Mouse (Mus musculus) common myeloid progenitor, adult 5-6 weeks (primary cell): Measurements from ENCODE around the gene Rbm15. TPM values are rescaled to one million over a fixed set of nuclear protein-coding genes. Genes with fewer than 3 reads are reported as not detected.
"Not testable (repeated sequence)": the region's sequence is repeated elsewhere in the genome, so short reads cannot be mapped to it uniquely, and the experiment has no call there.

Source experiments
- ATAC-seq: replicated peaks from 2 replicates; pipeline ENCODE4 v1.8.0; 2016; ENCODE audit warnings: low read depth, mild to moderate bottlenecking, moderate TSS enrichment, inconsistent platforms; ENCODE audit not compliant: poor library complexity, severe bottlenecking
- total RNA-seq: library from RNA; stranded (forward); fragments of 200-1000, 187-1606 nt; gene quantifications from 2 replicates; pipeline ENCODE4 v1.2.3, GENCODE M21; 2017

Gene Rbm15
- total RNA-seq, 1 experiment from 2014 or later, result 46.0 TPM

DNA sequence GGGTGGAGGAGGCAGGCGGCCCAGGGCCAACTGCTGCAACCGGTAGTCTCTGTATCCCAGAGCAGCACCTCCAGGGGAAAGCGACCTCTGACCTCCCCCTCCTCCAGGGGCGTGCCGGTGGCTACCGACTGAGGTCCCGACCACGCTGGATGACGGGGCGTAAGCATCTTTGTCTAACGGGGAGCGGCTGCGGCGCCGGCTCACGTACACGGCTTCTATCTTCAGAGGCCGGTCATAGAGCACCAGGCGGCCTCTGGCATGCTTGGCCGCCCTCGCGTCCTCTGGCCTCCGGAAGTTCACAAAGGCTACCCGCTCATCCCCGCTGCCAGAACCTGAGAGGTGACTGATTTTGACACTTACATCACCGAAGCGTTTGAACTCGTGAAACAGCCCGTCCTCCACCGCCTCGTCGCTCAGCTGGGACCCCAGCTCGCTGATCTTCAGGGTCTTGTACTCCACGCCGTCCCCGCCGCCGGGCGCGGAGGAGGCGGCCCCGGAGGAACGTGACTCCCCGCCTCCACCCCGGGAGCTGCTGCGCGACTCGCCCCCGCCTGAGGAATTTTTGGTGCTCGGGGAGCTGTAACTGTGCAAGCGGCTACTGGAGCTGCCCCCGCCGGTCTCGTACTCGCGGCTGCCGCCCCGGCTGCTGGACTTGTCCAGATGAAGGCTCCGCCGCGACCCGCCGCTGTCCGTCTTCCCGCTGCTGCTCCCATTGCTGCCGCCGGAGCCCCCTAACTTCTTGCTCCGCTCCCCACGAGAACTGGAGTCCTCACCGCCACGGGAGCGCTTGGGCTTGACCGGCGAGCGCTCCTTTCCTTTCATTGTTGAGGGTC lies 1.1 kb downstream of the Rbm15 start:
- no peak for ATAC-seq

GRCm38 (mm10) chr3:107331746-107332126 lies 1.7 kb downstream of the Rbm15 start:
- ATAC-seq, result no peak

DNA sequence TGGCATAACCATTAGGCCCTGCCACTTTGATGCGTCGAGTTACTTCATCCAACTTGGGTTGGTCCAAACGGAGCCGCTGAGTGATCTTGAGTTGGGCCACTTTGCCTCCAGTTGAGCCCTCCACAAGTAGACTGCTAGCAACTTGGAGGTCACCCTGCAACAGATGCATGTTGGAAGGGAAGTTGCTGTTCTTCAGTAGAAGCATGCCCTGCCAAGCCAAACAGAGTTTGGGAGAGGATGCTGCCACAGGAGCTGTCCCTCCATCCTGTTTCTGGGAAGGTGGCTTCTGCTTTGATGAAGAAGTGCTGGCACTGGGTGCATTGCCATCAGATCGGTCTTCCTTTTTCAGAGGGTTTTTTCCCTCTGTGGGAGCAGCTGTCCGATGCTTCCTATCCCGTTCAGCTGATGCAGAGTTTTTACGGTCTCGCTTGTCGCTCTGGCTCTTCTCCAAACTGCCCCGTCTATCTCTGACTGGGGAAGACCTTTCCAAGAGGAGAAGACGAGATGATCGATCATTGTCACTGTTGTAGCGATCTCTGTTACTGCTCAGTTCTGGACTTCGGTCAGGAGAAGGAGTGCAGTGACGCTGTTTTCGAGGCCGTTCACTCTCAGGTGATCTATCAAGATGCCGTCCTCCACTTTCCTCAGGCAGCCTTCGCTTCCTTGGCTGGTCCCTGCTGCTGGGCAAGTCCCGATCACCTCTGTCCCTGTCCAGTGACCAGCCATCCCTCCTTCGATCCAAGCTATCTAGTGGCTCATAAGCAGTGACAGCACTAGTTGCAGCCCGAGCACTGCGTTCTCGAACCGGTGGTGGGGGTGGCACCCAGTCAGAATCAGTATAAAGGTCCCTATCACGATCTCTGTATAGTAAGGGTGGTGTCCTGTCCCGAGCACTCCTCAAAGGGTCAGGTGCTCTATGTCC lies 2.7 kb downstream of the Rbm15 start:
- no peak for ATAC-seq

DNA sequence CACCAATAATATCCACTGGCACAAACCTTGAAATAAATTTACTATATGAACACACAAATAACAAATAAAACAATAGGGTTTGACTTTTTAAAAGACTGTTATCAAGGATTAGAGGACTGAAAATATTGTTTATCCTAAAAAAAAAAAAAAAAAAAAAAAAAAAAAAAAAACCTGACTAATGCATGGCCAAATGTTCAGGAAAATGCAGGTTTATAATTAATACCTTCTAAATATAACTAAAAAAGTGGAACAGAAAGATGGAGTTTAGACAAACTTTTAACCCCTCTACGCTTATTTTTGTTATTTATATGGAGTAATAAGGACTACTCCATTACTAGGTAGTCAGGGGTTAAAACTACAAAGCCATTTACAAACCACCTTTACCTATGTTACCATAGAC lies 7.0 kb downstream of the Rbm15 start:
- ATAC-seq, result no peak

DNA sequence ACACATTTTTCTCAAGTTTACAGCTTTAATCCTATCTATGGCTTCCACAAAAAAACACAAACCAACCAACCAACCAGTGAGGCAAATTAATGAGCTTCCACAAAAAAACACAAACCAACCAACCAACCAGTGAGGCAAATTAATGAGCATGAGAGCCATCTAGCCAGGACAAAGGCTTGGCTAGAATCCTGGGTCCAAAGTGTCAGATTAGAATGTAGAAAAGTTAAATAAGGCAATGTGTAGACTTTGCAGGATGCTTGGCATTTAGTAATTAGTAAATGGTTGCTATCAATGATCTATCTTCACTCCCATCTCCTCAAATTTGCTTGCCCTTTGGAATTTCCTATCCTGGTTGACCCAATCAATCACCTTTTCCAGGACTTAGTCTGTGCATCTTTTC lies 11.7 kb downstream of the Rbm15 start:
- ATAC-seq, result no peak

DNA sequence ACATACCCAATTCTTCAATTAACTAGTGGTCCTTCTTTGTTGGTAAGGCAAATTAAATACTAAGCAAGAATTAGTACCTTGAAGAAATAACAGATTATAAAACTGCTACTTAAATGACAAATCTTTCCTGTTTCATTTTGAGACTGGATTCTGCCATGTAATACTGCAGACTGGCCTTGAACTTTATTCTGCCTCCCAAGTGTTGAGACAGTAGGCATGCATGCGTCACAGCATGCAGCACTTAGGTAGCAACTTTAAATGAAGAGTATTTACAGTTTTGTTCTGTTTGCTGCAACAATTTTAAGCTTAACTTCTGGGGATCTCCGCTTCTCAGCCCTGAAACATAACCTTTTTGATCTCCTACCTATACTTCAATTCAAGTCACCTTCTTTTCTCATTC lies 12.3 kb downstream of the Rbm15 start:
- no peak for ATAC-seq

DNA sequence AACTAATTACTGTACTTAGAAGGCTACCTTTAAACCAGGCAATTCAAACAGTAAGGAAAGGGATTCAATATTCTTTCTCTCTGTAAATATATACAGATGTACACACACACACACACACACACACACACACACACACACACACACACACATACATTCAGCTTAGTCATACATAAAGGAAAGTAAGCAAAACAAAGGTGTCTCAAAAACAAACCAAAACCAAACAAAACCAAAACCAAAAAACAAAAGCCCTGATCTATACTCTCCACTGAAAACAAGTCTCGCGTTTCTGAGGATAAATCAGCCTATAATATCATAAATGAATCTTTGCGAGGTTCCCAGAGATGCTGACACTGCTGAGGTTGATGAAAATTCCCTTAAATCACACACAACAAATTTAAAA lies 16.1 kb downstream of the Rbm15 start:
- ATAC-seq, result no peak

DNA sequence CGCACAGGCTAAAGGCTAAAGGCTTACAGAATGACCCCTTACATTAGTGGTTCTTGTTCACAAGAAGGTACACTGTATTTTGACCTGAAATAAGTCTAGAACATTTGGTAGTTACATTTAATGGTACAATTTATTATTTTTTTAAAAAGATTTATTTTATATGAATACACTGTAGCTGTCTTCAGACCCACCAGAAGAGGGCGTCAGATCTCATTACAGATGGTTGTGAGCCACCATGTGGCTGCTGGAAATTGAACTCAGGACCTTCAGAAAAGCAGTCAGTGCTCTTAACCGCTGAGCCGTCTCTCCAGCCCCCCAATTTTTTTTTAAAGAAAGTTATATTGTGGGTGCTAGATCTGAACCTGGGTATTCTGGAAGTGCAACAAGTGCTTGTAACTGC lies 36.6 kb downstream of the Rbm15 start:
- not testable (repeated sequence) for ATAC-seq

DNA sequence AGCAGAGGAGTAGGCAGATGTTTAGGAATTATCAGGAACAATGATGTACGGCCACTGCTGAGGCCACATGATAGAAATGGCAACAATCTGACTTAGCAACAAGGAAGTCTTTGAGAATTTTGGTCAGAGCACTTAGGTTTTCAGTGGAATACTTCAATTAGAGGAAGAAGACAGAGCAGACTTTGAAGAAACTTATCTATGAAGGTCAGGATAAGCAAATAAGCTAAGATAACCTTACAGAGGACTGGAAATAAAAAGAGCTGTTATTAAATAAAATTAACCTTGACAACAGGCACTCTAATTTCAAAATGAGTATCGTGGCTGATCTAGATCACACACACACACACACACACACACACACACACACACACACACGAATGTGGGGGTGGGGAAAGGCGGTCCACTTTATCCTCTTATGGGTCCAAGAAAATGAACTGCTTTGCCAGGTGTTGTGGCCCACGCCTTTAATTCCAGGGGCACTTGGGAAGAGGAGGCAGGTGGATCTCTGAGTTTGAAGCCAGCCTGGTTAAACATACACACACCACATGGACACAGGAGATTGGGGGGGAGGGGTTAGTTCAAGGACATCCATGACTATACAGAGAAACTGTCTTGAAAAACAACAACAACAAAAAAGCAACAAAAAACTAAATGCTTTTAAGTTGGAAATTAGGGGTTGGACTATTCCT lies 37.7 kb downstream of the Rbm15 start:
- no peak for ATAC-seq

DNA sequence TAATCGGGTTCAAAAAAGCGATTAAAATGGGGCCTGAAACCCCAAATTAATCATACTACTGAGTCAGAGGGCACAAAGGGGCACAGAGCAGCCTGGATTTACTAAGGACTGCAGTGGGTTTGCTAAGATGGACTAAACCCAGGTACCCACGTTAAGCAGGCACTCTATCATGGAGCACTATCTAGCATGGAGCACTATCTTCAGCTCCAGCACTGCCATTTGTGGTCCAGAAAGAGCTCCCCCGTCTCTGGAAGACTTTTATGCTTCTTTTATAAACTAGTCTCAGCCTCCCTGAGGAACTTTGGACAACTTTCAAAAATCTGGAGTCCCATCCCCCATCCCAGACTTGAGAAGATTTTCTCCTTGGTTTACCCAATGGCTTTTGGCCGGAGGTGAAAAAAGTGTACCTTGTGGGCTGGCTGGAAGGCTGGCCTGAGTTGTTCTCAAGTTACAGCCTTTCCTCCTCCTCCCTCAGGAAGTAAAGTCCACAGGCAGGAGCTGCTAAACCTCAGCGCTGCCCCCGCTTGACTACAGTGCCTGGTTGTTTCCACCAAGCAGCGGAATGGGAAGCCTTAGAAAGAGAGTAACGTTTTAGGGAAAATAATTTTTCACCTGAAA lies 42.6 kb downstream of the Rbm15 start, which contains the start of gene Slc16a4:
Slc16a4 (plus strand) TSS at position 467 of the 618 bp plus-strand sequence.
- ATAC-seq, result peak; percentile 58

DNA sequence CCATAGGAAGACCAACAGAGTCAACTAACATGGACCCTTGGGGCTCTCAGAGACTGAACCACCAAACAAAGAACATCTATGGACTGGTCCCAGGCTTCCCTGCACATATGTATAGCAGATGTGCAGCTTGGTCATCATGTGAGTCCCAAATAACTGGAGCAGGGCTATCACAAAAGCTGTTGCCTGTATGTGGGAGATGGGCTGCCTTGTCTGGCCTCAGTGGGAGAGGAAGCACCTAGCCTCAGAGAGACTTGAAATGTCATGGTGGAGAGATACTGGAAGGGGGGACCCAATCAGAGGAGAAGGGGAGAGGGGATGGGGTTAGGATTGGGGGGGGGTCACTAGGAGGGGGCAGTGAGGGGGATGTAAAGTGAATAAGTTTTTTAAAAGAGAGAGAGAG lies 46.1 kb downstream of the Rbm15 start:
- no peak for ATAC-seq

DNA sequence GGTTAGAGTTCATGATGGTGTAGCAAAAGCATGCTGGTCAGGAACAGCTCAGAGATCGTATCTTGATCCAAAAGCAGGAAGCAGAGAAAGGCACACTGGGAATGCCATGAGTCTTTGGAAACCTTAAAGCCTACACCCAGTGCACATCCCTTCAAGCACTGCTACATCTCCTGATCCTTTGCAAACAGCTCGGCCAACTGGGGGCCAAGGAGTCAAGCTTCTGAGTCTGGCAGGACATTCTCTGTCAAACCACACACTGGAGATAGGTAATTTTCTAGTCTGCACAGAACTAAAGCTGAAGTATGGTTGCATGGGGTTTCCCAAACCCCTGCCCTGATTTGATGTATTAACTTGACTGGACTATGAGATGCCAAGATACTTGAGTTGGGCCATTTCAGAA lies 47.4 kb downstream of the Rbm15 start:
- ATAC-seq, result no peak

DNA sequence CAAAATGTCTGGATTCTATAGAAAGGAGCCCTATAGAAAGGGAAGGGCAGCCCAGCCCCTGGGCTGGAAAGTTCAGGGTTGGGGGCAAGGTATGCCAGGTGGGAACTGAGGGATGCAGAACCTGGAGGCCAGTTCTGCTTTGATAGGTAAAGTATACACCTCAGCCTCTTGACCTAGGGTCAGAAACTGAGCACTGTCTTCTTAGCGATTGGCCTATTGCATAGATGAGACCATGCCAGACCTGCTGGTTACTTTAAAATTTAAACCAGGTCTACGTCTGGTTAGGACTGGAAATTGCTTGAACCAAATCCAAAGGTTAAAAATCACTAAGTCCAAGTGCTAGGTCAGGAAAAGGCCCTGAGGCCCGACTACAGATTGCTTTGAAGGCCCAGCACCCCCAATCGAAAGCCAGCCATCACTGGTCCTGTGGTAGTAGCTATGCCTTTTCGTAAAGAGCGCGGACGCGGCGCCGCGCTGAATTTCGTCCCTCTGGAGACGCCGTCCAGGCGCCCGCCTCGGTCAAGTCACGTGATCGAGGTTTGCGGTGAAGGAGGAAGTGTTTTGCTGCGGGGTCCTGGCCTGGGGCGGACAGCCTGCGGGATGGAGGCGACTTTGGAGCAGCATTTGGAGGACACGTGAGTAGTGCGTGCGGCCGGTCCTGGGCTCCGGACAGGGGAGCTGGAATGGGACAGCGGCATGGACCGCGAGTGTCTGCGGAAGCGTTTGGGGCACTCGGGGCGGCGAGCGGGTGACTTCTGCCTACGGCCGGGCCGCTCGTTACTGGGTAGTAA lies 54.8 kb downstream of the Rbm15 start, which contains the start of gene Lamtor5:
Lamtor5 (plus strand) TSS at position 380 of the 791 bp plus-strand sequence.
- ATAC-seq, result peak; percentile 91

DNA sequence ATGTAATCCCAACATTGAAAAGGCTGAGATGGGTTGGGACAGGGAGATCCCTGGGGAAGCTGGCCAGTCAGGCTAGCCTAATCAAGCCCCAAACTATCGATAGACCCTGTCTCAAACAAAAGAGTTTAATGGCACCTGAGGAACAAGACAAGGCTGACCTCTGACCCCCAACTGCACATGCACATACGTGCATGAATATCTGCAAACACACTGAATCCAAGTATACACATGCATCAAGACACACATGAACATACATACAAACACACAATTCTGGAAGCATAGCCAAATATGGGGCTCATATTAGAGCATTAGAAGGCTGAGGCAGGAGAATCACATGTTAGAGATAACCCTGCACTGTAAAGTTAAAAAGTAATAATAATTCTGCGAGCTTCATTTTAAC lies 56.8 kb downstream of the Rbm15 start:
- no peak for ATAC-seq

DNA sequence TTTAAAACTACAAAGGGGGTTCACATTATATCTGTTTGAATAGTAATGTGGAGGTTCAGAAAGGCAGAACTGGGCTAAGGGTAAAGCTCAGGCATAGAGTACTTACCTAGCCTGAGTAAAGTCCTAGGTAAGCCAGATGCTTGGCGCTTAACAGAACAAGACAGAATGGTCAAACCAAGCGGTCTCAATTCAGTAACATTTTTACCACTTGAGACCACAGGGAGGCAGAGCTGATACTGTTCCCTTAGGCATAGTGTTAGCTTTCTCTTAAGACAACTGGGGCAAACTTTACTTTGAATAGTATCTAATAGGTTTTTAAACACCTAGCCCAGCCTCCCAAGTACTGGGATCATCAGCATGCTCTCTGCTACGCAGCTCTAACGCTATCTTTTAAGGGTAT lies 57.5 kb downstream of the Rbm15 start:
- ATAC-seq, result no peak
